Mouse (Mus musculus) embryonic facial prominence, embryonic 10.5 days (tissue): ENCODE results near the gene Pmp22. TPM values are rescaled to one million over a fixed set of nuclear protein-coding genes. Genes with fewer than 3 reads are reported as not detected.

Experiments
- DNase-seq: peaks from one replicate; pipeline ENCODE4 v3.0.0-alpha.2; 2017; ENCODE audit warnings: low spot score
- H3K27ac ChIP-seq: fragments of 300-500 bp; sonication (generic); replicated peaks from 2 replicates; pipeline ENCODE4 v1.5.1; 2016; ENCODE audit warnings: mild to moderate bottlenecking
- H3K27me3 ChIP-seq: fragments of 300-500 bp; sonication (generic); replicated peaks from 2 replicates; pipeline ENCODE4 v1.6.1; 2016; ENCODE audit warnings: low read depth, mild to moderate bottlenecking; ENCODE audit not compliant: poor library complexity, severe bottlenecking
- H3K36me3 ChIP-seq: fragments of 300-500 bp; sonication (generic); replicated peaks from 2 replicates; pipeline ENCODE4 v1.6.1; 2016; ENCODE audit warnings: mild to moderate bottlenecking, moderate library complexity
- H3K4me1 ChIP-seq: fragments of 300-500 bp; sonication (generic); 2 replicates; pipeline ENCODE4 v1.6.1; 2016
- H3K4me3 ChIP-seq: fragments of 300-500 bp; sonication (generic); 2 replicates; pipeline ENCODE4 v1.5.1; 2016; ENCODE audit warnings: mild to moderate bottlenecking, moderate library complexity
- H3K9me3 ChIP-seq: fragments of 300-500 bp; sonication (generic); 2 replicates; pipeline ENCODE4 v1.6.1; 2016; ENCODE audit warnings: mild to moderate bottlenecking
- WGBS: fragments of 180-500 bp; shearing (Covaris S2); methylation state at CpG from one replicate; pipeline ENCODE4 v1.1.7; 2016; 5-methylcytosine and 5-hydroxymethylcytosine counted together
- polyA plus RNA-seq: library from polyadenylated mRNA; unstranded; fragments of >200 nt; fragmentation: Nextera tagmentation; extraction: Ambion mirVana; gene quantifications from 2 replicates; pipeline ENCODE4 v1.2.1, GENCODE M21; 2016

The Pmp22 gene
- polyA plus RNA-seq, 1 experiment from 2014 or later, result 30.0 TPM

DNA sequence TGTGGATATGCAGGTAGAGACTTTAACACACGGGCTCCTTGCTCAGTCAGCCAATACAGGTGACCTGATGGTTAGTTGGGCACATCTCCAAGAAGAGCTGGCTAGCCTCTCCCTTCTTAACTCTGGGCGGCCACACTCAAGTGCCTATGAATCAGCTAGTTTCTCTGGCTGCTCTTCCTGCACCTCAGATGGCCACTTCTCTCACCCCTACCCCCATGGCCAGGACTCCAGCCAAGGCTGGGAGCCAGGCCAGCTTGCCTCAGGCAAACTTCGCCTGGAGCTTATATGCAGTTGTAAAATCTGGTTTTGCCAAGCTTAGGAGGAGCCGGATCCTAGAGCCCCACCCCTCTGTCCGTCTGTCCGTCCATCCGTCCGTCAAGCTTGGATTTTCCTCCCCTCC, 1.7 kb downstream of the Pmp22 start:
- 51% methylated on average over 8 of the region's 8 CpGs for WGBS

DNA sequence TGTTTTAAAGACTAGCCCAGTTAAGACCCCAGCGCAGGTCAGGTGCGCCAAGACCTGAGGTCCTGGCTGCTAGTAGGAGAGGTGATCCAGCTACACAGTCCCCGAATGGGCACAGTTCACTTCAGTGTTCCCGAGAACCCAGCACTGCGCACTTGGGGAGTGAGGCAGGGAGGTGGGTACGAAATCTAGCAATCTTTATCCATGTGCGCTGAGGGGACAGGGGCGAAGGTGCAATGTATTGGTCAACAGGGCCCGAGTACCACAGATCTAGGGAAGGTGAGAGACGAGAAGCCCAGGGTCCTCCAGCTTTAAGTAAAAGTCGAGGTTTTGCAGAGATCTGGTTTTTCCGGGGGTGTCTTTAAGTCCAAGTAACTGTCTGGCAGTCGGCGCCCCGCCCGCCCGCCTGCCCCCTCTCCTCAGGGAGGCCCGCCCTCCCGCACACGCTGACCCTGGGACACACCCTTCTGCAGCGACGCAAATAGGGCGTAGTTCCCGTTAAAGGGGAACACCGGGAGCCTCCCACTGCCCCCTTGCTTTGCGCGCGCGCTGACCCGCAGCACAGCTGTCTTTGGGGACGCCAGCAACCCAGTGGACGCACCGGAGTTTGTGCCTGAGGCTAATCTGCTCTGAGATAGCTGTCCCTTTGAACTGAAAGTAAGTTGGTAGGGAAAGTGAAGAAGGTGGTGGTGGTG, 2.4 kb downstream of the Pmp22 start:
- peak; percentile 44 for DNase-seq
- Histone ChIP-seq H3K27me3 (peaks cover 86% of the 10 kb centered on the region), H3K4me1 (peaks cover 58% of the 10 kb centered on the region), H3K27ac (peak overlapping the region; percentile 48; the same call in 1 of the 2 replicates), H3K4me3 (peak overlapping the region; percentile 72), H3K9me3 (no peaks in the 10 kb centered on the region), H3K36me3 (no peaks in the 10 kb centered on the region)
- 4% methylated on average over 33 of the region's 33 CpGs for WGBS

More for the DNA sequence above, 1.7 kb downstream of the Pmp22 start:
- H3K36me3 ChIP-seq, result no peaks in the 10 kb centered on the region
- no peaks in the 10 kb centered on the region for H3K9me3 ChIP-seq
- H3K27me3 ChIP-seq, result peaks cover 92% of the 10 kb centered on the region
- no peak overlapping the region; the same call in 1 of the 2 replicates for H3K4me3 ChIP-seq
- H3K27ac ChIP-seq, result no peak overlapping the region
- H3K4me1 ChIP-seq, result peaks cover 58% of the 10 kb centered on the region
- DNase-seq, result no peak

DNA sequence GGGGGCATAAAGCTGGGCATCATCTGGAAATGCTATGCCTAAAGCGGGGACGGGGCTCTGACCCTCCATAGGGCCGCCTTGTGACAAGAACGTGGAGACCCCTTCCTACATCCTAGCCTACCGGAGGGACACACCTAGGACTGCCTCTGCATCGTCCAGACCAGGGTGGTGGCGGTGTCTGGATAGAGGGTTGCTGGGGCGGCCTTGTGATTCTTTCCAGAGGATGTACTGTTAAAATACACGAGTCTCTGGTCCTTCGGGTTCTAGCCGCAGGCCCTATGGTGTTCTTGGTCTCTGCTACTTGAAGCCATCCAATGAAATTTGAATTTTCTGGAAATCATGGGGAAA, 2.9 kb downstream of the Pmp22 start:
- 6% methylated on average over 11 of the region's 11 CpGs for WGBS
- Histone ChIP-seq H3K4me1 (peaks cover 59% of the 10 kb centered on the region), H3K27ac (peak overlapping the region; percentile 48; the same call in 1 of the 2 replicates)

DNA sequence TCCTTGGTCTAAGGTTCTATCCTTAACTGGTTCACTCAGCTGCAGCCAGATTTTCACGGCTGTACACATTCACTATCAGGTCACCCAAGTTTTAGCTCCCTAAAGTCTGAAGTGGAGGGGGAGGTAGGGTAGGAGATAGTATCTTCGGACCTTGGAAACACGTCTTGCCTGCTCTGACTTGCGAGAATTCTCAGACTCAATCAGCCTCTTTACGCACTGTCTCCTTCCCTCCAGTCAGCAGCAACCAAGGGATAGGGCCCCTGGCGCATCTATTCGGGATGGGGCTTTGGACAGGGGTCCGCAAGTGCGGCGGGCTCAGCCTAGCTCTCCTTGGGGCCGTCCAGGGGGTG, 3.3 kb downstream of the Pmp22 start:
- H3K36me3 ChIP-seq, result no peaks in the 10 kb centered on the region
- H3K27ac ChIP-seq, result peak overlapping the region; percentile 90
- under 1% methylated on average over 11 of the region's 11 CpGs for WGBS
- no peak for DNase-seq
- H3K27me3 ChIP-seq, result peaks cover 83% of the 10 kb centered on the region
- peak overlapping the region; percentile 72 for H3K4me3 ChIP-seq
- H3K4me1 ChIP-seq, result peaks cover 63% of the 10 kb centered on the region
- no peaks in the 10 kb centered on the region for H3K9me3 ChIP-seq

More for the DNA sequence above, 2.9 kb downstream of the Pmp22 start:
- H3K27me3 ChIP-seq, result peaks cover 84% of the 10 kb centered on the region
- peak overlapping the region; percentile 72 for H3K4me3 ChIP-seq
- no peaks in the 10 kb centered on the region for H3K9me3 ChIP-seq
- H3K36me3 ChIP-seq, result no peaks in the 10 kb centered on the region
- no peak for DNase-seq

DNA sequence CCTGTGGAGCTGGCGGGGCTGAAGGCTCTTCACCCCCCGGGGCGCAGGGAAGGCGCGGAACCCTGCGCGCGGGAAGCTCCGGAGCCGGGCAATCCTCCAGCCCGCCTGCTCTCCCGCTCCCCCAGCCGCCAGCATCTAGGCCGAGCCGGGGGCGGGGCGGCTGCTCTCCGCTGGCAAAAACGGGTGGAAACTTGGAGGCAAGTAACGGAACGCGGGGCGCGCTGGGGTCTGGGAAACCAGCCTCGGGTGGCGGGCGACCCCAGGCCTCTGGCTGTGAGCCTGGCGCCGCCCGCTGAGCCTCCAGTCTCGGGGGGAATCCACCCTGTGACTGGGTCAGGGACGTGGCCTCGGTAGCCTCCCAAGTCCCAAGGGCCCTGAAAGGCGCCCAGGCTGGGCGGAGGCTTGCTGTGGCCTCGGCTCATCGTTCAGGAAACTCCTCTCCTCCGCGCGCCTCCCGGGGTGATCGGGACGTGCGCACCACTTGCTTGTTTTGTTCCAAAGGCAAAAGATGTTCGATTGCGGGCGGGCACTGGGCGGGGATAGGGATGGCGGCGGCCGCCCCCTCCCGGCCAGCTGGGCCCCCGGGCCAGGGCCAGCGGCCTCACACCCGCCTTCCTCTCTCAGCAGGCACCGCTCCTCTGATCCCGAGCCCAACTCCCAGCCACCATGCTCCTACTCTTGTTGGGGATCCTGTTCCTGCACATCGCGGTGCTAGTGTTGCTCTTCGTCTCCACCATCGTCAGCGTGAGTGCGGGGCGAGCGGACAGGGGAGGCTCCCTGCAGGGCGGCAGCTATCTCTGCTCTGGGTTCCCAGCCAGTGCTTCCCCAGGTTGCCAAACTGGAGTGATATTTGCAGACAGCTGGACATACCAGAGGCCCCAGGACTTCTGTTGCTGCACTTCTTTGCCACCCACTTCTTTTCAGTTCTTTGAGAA, 4.0 kb downstream of the Pmp22 start:
- WGBS, result under 1% methylated on average over 66 of the region's 66 CpGs
- Histone ChIP-seq H3K4me1 (peaks cover 66% of the 10 kb centered on the region), H3K4me3 (peak overlapping the region; percentile 72), H3K9me3 (no peaks in the 10 kb centered on the region), H3K36me3 (no peaks in the 10 kb centered on the region), H3K27ac (peak overlapping the region; percentile 90), H3K27me3 (peaks cover 77% of the 10 kb centered on the region)
- DNase-seq, result peak; percentile 83

DNA sequence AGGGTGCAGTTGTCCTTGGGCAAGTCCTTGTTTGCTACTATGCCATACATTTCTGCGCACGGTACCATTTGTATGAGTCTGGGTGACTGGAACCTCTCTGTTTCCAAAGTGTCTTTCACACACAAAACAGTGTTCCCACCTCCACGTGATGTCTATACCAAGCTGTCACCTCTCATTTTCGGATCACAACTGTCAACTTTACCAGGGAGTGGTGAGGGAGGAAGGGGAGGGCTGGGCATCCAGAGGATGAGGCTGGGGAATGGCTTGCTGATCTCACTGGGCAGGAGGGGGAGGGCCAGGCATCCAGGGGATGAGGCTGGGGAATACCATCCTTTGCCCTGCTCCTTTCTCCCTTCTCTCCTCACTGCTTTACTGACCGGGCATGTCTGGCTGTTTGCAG, 5.2 kb downstream of the Pmp22 start:
- Histone ChIP-seq H3K4me3 (0 out of 2 replicates have a peak overlapping the region, but pooled peaks have one; percentile 72), H3K36me3 (no peaks in the 10 kb centered on the region), H3K27me3 (peaks cover 65% of the 10 kb centered on the region), H3K27ac (no peak overlapping the region), H3K9me3 (no peaks in the 10 kb centered on the region), H3K4me1 (peaks cover 66% of the 10 kb centered on the region)
- 81% methylated on average over 5 of the region's 5 CpGs for WGBS
- no peak for DNase-seq

DNA sequence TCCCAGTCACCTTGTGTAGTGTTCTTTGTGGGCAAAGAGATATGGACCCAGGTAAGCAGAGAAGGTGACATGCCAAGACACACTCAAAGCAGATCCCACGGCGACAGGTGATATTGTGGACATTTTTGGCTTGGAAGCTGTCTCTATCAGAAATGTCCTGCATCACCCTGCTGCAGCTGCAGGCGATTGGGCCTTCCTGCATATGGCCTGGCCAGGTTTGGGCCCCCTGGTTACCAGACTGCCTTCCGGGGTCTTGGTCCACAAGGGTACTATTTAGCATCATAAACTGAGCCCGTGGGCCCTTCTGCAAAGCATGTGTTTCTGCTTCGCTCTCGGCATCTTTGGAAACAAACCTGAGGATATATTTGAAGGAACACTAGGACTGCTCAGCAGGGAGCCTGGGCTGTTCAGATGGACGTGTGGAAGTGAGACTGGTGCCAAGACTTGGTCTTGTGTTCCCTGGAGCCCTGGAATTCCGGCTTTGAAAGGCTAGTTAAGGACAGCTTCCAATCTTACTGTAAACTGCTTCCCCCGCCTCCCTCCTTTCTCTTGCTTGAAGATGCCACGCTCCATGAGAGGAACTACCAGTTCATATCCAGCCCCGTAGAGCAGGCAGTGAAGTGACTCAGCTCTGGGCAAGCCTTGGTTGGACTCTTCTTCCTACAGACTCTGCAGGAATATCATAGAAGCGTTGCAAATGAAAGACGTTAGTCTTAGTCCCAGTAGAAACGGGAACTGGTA, 6.1 kb downstream of the Pmp22 start:
- H3K4me1 ChIP-seq, result peaks cover 63% of the 10 kb centered on the region
- H3K27ac ChIP-seq, result peak overlapping the region; percentile 66
- H3K36me3 ChIP-seq, result no peaks in the 10 kb centered on the region
- no peak for DNase-seq
- no peak overlapping the region for H3K4me3 ChIP-seq
- peaks cover 56% of the 10 kb centered on the region for H3K27me3 ChIP-seq
- 70% methylated on average over 15 of the region's 15 CpGs for WGBS
- no peaks in the 10 kb centered on the region for H3K9me3 ChIP-seq

DNA sequence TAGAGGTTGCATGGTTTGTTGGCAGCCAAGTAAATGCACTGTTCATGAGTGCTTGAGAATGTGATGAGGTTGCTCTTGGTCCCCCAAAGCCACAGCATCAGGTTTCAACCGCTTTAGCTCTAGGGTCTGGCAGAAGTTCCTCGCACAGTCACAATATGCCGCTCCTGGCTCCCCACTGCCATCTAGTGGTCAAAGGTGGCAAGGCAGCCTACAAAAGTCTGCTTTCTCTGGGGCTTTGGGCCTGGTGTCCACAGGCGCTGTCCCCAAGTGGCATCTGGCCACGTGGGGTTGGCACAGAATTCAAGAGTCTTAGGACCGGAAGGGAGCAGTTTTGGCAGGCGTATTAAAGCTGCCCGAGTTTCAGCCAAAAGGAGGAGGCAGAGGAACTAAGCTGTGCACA, 6.8 kb downstream of the Pmp22 start:
- no peak overlapping the region for H3K4me3 ChIP-seq
- H3K27me3 ChIP-seq, result peaks cover 49% of the 10 kb centered on the region
- H3K27ac ChIP-seq, result peak overlapping the region; percentile 69
- peaks cover 66% of the 10 kb centered on the region for H3K4me1 ChIP-seq
- DNase-seq, result peak; percentile 91
- H3K36me3 ChIP-seq, result no peaks in the 10 kb centered on the region
- WGBS, result 5% methylated on average over 8 of the region's 8 CpGs
- no peaks in the 10 kb centered on the region for H3K9me3 ChIP-seq

DNA sequence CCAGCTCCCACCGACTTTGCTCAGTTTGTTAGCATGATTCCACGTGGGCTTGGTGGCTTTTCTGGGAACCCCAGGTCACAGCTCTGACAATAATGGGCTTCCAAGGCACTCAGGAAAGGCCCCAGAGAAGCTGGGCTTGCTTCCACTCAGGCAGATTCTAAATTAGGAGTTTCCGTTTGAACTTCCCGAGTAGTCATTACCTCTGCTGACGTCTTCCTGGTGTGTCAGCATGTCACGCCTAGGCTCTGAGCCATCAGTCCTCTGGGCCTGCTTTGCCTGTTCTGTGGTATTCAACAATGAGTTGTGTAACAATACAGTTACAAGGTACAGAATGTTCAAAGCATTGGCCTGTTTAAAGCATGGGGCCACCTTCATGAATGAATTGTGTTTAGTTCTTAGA, 7.4 kb downstream of the Pmp22 start:
- Histone ChIP-seq H3K36me3 (no peaks in the 10 kb centered on the region), H3K27ac (peak overlapping the region; percentile 69; the same call in 1 of the 2 replicates), H3K27me3 (peaks cover 43% of the 10 kb centered on the region), H3K9me3 (no peaks in the 10 kb centered on the region), H3K4me3 (no peak overlapping the region), H3K4me1 (peaks cover 60% of the 10 kb centered on the region)
- 80% methylated on average over 6 of the region's 6 CpGs for WGBS
- no peak for DNase-seq

DNA sequence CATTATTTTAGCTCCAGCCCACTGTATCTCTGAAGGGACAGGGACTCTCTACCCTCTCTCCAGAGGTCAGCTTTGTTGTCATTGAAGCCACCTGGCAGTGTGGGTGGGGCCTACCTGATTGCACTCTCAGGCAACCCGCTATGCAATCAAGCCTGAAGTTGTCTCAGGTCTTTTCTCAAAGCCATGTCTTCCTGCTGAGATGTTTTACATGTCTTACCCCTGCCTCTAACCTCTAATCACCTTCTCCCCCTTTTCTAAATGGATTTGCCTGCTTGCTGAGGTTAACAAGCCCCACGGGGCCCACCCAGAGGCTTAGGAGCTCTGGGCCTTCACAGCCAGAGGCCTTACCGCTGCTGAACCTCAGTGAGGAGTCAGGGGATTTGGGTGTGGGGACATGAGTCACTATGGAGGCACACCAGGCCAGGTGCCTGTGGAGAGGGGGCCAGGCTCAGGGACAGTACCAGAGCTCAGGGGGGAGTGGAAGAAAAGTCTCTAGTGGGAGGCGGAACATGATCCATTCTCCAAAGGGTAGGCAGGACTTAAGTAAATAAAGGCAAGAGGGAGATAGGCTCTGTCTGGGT, 8.1 kb downstream of the Pmp22 start:
- no peak for DNase-seq
- Histone ChIP-seq H3K4me3 (no peak overlapping the region), H3K4me1 (peaks cover 53% of the 10 kb centered on the region), H3K9me3 (no peaks in the 10 kb centered on the region), H3K27ac (no peak overlapping the region), H3K36me3 (peaks cover 4% of the 10 kb centered on the region; the same call in 1 of the 2 replicates), H3K27me3 (peaks cover 36% of the 10 kb centered on the region)
- WGBS, result 61% methylated on average over 4 of the region's 4 CpGs

DNA sequence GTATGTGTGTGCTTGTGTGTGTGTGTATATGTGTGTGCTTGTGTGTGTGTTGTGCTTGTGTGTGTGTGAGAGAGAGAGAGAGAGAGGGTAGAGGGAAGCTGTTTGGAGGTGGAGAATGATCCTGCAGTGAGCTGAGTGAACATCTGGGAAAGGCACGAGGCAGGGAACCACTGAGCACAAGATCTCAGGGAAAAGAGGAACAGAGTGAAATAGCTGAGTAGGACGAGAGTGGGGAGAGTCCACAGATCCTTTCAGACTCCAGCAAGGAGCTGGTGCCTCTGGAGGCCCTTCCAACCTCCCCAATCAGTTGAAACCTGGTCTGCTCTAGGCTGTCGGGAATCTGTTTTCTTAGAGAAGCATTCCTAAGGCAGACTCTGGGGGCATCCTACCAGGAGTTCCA, 10.0 kb downstream of the Pmp22 start:
- DNase-seq, result no peak
- Histone ChIP-seq H3K4me3 (no peak overlapping the region), H3K36me3 (peaks cover 4% of the 10 kb centered on the region; the same call in 1 of the 2 replicates), H3K9me3 (no peaks in the 10 kb centered on the region), H3K27me3 (peaks cover 18% of the 10 kb centered on the region), H3K27ac (no peak overlapping the region), H3K4me1 (peaks cover 47% of the 10 kb centered on the region)
- 58% methylated on average over 3 of the region's 3 CpGs for WGBS

DNA sequence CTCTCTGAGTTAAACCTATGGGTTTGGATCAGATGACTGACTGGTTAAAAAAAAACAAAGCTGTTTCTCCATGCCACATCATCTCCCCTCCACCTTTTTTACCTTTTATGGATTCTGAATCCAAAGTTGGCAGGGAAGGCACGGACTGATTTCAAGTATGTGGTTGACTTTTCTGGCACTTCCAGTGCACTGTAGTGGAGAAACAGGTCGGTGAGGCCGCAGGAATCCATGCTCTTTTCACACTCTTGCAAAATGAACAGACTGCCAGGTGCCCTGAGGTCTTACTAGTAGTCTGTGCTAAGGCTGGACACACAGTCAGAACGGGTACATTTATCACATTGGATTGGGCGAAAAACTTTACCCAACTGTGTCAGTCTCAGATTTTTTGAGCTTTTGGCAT, 13.5 kb downstream of the Pmp22 start:
- Histone ChIP-seq H3K36me3 (peaks cover 4% of the 10 kb centered on the region; the same call in 1 of the 2 replicates), H3K9me3 (no peaks in the 10 kb centered on the region), H3K4me3 (no peak overlapping the region), H3K27ac (no peak overlapping the region), H3K4me1 (peaks cover 19% of the 10 kb centered on the region), H3K27me3 (no peaks in the 10 kb centered on the region)
- WGBS, result 92% methylated on average over 5 of the region's 5 CpGs
- no peak for DNase-seq
